Mouse (Mus musculus): ENCODE measurements around the gene Omt2b.
"Not testable (repeated sequence)": the region's sequence is repeated elsewhere in the genome, so short reads cannot be mapped to it uniquely, and the experiment has no call there.

Gene Omt2b

DNA sequence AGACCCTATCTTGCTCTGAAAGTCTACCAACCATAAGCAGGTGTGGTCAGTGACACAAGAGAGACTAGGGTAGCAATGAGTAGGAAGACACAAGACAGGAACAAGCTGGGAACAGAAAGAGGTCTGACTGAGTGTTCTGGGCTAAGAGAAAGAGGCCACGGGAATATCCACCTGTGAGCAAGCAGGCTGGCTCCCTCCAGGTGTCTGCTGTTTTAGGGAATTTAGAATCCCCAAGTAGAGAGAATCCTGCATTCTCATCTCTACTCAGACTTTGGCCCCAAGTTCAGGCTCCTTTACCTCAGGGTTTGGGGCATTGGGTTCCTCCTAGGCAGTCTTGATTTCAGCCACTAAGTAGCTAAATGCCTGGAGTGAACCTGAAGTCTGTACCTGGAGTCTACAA, at the start of gene Omt2b:
Gene Omt2b (plus strand): TSS at position 301 of the 400 bp plus-strand sequence.
- DNase-seq (ENCODE audit: low spot score): not testable (repeated sequence)

DNA sequence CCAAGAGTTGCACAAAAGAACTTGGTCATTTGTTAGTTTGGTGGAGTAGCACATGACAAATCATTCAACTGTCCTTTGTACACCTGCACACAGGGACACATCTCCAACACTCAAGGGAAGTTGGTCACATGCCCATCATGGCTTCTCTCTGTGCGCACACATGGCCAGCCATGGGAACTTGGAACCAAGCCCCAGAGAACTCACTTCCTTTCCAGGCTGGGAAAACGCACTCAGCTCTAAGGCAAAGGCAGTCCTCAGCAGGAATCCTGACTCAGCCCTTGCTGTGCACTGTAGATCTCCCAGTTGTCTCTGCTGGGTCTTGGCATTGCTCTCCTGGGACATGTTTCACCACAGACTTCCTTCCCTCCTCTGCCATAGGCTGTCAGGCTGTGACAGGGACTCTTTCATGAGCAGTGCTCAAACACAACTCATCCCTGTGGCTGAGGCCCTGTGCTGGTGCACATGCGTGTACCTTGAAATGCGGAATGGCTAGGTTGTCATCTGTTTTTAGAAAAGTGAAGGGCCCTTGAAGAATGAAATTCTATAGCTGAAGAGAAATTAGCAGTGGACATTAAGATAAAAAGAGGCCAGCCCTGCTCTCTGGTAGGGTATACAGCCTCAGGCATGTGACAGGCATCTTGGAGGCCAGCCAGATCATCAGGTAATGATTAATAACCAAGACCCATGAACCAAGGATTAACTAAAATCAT, 45.2 kb upstream of the Omt2b start:
- DNase-seq (ENCODE audit: low spot score): peak; percentile 51

DNA sequence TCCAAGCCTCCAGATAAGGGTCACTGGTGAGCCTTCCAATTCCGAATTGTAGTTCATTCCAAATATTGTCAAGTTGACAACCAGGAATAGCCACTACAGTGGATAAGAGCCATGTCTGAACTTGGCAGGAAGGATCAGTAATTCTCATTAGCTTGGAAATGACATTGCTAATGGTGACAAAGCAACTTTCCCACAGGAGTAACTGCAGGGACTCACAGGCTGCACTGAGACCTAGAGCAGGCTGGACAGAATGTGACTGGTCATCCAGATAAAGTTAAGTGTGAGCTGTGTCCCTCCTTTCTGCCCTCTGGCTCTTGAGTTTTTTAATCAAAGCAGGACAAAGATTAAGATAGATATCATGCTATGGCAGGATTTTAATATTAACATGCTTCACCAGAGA, 38.3 kb upstream of the Omt2b start:
- DNase-seq (ENCODE audit: low spot score): not testable (repeated sequence)

DNA sequence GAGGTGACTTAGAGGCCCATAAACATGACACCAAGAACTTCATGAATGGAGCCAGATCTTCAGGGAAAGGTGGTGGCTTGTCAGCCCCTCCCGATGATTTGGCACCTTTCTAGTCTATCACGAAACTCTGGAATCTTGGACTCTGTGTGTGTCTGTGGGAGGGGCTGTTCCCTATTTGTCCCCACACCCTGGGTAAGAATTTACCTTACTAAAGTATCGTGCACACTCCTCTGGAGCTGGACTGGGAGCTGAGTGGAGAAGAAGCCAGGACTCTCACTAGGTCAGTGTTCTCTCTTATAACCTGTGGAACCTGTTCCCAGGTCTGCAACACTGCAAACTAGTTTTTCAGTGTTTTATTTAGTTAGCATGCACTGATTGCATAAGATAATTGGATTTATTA, 37.7 kb upstream of the Omt2b start, which contains the start of gene Gm10639:
Gene Gm10639 (plus strand): TSS at position 201 of the 400 bp plus-strand sequence.
- DNase-seq (ENCODE audit: low spot score): not testable (repeated sequence)

DNA sequence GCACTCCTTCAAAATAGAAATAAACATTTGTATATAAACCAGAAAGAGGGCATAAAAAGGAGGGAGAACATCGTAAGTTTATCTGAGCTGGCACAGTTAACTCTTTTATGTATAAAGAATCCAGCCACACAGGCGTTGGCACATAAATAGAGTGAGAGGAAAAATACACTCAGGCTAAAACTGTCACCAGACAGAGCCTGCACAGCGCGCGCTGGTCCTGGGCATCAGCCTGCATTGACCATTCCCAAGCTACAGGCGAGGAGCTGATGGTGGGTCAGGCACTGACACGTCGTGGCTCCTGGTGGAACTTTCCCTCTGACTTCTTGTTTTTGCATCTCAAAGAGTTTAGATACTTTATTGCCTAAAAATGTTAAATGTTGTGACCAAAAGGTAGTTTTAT, 34.9 kb upstream of the Omt2b start:
- DNase-seq (ENCODE audit: low spot score): not testable (repeated sequence)

DNA sequence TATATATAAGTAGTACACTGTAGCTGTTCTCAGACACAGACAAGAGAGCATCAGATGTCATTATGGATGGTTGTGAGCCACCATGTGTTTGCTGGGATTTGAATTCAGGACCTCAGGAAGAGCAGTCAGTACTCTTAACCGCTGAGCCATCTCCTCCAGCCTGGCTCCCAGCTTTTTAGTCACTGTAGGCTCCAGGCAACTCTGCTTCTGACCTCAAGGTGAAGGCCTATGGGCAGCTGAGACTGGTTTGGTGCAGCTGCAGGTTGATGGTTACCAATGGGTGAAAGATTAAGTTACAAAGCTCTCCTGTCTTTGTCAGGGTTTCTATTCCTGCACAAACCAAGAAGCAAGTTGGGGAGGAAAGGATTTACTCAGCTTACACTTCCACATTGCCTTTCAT, 33.7 kb upstream of the Omt2b start:
- DNase-seq (ENCODE audit: low spot score): not testable (repeated sequence)

DNA sequence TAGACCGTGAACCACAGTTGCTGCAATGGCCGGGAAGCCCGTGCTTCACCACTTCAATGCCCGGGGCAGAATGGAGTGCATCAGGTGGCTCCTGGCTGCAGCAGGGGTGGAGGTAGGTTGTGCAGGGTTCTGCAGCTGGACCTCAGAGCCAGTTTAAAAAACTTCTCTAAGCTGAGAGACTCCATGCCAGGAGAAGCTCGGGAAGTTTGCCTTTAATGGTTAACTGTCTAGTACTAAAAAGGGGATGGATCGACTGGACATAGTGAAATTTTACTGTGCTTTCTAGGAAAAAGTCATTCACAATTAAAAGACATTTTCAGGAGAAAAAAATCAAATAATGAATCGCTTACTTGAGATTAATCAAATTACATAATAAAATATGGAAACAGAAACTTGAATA, 32.6 kb upstream of the Omt2b start:
- not testable (repeated sequence) for DNase-seq (ENCODE audit: low spot score)

DNA sequence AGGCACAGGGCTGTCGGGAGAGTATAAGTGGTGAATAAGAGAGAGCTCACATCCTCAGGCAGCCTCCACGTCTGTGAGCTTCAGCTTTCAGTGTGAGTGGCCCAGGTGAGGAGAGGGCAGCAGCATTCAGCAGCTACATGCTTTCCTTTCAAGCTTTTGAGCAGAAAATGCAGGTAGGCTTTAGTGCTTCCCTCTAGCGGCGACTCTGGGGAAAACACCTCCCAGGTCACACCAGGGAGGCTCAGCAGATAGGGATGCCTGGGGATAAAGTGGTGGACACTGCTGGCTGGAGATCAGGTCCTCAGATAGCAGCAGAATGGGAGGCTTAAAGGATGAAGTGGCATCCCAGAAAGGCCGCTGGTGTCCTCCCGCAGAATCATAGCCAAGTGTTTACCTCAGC, 31.3 kb upstream of the Omt2b start:
- DNase-seq (ENCODE audit: low spot score): peak; percentile 56

DNA sequence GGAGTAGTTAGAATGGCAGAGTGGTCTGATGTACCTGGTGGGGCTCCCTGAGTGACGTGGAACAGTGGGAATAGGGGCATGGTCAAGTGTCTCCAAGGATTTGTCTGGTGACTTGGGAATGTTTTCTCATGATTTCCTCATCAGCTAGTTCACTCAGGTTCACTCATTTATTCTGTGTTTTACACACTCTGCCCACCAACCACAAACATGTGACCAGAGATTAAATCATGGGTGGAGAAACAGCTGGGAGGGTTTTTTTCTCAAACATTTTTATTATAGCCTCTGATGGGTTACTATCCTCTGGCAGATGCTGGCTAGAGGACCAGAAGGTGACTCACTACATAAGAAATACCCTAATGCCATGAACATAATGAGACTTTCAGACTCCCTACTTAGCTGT, 29.2 kb upstream of the Omt2b start:
- no peak for DNase-seq (ENCODE audit: low spot score)

DNA sequence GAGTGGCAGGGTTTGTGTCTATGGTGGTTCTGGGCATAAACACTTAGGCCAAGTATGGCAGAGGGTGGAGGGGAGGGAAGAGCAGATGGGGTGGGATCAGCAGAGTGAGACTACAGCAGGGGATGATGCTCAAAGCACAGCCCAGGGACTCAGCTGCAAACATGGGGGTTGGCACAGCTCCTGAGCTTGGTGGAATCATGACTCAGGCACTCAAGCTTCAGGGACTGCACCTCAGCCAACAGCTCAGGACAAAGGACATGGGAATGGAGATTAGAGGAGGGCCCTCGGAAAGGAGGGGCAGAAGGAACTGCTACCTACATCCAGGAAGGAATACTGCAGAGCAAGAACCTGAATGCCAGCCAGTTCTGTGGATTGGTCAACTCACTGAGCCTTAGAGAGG, 28.2 kb upstream of the Omt2b start:
- DNase-seq (ENCODE audit: low spot score): not testable (repeated sequence)

DNA sequence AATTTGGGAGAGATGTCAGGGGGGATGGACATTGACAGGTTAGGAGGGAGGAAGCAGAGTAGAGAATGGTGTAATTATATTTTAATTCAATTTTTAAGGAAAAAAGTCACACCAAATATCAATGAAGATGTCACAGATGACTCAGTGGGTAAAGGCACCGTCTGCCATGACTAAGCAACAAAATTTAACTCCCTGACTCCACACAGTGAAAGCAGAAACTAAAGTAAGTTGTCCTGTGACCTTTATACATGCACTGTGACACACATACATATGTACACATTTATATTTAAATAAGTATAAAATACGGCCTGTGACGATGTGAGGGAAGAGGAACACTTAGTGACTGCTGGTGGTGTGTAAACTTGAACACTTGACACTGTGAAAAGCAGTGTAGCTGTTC, 19.3 kb upstream of the Omt2b start:
- DNase-seq (ENCODE audit: low spot score): not testable (repeated sequence)

DNA sequence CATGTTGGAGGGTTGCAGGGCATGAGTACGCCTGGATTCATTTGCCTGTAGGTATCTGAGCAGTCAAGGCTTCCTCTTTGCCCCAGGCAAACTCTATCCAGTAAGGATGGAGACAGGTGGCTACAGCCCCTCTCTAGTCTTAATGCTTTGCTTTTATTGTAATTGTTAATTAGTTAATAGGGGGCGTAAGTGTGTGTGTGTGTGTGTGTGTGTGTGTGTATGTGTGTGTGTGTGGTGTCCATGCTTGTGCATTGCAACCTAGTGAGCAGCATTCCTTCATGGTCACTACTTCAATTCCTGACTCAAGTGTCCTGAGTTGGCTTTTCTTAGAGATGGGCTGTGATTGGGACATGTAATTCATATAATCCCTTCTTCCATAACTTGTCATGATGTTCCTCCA, 12.7 kb upstream of the Omt2b start, which contains the start of gene Omt2a:
Gene Omt2a (minus strand): TSS at position 101 of the 400 bp plus-strand sequence.
- DNase-seq (ENCODE audit: low spot score): no peak

DNA sequence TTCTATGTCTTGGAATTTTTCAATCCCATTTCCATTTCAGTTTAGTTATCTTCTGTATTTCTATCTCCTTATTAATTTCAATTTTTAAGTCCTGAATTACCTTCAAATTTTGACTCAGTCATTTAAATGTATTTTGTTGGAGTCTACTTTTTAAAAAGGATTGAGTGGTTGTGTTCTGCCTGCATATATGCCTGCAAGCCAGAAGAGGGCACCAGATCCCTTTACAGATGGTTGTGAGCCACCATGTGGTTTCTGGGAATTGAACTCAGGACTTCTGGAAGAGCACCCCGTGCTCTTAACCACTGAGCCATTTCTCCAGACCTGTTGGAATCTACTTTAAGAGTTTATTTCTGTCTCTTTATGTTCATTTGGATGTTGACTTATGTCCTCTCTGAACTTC, 7.9 kb upstream of the Omt2b start:
- DNase-seq (ENCODE audit: low spot score): no peak

DNA sequence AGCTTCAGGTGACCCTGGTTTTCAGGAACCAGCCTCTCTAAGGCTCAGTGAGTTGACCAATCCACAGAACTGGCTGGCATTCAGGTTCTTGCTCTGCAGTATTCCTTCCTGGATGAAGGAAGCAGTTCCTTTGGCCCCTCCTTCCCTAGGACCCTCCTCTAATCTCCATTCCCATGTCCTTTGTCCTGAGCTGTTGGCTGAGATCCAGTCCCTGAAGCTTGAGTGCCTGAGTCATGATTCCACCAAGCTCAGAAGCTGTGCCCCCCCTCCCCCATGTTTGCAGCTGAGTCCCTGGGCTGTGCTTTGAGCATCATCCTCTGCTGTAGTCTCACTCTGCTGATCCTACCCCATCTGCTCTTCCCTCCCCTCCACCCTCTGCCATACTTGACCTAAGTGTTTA, 9.7 kb downstream of the Omt2b start:
- not testable (repeated sequence) for DNase-seq (ENCODE audit: low spot score)

DNA sequence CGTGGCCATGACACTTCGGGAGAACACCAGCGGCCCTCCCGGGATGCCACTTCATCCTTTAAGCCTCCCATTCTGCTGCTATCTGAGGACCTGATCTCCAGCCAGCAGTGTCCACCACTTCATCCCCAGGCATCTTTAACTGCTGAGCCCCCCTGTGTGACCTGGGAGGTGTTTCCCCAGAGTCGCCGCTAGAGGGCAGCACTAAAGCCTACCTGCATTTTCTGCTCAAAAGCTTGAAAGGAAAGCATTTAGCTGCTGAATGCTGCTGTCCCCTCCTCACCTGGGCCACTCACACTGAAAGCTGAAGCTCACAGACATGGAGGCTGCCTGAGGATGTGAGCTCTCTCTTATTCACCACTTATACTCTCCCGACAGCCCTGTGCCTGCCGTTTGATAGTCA, 12.9 kb downstream of the Omt2b start:
- DNase-seq (ENCODE audit: low spot score): peak; percentile 26

DNA sequence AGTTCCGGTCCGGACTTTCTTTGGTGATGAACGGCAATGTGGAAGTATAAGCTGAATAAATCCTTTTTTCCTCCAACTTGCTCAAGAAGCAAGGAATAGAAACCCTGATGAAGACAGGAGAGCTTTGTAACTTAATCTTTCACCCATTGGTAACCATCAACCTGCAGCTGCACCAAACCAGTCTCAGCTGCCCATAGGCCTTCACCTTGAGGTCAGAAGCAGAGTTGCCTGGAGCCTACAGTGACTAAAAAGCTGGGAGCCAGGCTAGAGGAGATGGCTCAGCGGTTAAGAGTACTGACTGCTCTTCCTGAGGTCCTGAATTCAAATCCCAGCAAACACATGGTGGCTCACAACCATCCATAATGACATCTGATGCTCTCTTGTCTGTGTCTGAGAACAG, 15.1 kb downstream of the Omt2b start:
- DNase-seq (ENCODE audit: low spot score): not testable (repeated sequence)

DNA sequence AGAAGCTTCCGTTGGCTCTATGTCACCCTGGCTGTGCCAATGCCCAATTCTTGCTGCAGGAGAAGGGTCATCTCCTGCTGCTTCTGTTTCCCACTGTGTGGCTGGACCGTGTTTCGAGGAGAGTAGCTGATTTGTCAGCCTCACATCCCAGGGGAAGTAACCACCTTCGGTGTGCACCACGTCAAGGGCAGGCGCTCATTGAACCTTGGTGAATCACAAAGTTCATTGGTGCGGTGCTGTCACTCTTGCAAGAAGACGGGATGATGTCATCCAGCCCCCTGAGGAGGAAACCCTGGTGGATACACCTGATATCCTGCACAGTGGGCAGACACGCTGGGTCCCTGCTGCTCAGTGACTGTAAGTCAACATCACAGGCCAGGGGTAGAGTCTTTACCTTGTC, 15.7 kb downstream of the Omt2b start:
- not testable (repeated sequence) for DNase-seq (ENCODE audit: low spot score)

DNA sequence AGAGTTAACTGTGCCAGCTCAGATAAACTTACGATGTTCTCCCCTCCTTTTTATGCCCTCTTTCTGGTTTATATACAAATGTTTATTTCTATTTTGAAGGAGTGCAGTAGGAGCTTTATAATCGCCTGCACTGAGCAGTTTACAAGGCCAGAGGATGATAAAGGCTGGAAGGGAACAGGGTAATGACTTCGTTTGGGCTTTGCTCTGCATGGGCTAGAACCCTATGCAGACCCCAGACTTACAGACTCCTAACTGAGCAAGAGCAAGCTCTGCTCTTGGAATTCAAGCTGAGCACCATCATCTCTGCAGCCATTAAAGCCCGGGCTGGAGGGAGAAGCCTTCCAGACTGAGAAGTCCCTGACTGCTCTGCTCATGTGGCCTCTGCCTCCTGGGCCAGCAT, 17.8 kb downstream of the Omt2b start:
- not testable (repeated sequence) for DNase-seq (ENCODE audit: low spot score)

DNA sequence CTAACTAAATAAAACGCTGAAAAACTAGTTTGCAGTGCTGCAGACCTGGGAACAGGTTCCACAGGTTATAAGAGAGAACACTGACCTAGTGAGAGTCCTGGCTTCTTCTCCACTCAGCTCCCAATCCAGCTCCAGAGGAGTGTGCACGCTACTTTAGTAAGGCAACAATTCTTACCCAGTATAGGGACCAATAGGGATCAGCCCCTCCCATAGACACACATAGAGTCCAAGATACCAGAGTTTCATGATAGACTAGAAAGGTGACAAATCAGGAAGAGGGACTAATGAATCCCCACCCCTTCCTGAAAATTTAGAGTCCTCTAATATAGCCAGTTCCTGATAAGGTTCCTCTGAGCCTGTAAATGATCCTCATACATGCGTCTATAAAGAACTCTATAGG, 19.6 kb downstream of the Omt2b start:
- peak; percentile 22 for DNase-seq (ENCODE audit: low spot score)

DNA sequence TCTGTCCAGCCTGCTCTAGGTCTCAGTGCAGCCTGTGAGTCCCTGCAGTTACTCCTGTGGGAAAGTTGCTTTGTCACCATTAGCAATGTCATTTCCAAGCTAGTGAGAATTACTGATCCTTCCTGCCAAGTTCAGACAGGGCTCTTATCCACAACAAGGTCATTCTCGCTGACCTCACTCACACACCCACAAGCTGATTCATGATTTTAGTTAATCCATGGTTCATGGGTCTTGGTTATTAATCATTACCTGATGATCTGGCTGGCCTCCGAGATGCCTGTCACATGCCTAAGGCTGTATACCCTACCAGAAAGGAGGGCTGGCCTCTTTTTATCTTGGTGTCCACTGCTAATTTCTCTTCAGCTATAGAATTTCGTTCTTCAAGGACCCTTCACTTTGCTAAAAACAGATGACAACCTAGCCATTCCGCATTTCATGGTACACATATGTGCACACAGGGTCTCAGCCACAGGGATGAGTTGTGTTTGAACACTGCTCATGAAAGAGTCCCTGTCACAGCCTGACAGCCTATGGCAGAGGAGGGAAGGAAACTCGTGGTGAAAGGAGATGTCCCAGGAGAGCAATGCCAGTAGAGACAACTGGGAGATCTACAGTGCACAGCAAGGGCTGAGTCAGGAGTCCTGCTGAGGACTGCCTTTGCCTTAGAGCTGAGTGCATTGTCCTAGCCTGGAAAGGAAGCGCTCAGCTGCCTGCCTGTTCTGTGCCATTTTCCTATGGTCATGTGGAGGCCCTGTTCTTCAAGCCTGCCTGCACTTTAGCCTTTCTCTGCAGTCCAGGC, 21.0 kb downstream of the Omt2b start:
- DNase-seq (ENCODE audit: low spot score): peak; percentile 59

DNA sequence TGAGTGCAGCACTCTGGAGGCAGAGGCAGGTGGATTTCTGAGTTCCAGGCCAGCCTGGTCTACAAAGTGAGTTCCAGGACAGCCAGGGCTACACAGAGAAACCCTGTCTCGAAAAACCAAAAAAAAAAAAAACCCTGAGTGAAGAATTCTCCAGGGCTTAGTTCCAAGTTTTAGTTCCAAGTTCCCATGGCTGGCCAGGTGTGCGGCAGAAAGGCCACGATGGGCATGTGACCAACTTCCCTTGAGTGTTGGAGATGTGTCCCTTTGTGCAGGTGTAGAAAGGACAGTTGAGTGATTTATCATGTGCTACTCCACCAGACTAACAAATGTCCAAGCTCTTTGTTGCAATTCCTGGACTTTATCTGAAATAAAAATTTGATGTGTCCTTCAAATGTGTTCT, 21.8 kb downstream of the Omt2b start:
- DNase-seq (ENCODE audit: low spot score): not testable (repeated sequence)

DNA sequence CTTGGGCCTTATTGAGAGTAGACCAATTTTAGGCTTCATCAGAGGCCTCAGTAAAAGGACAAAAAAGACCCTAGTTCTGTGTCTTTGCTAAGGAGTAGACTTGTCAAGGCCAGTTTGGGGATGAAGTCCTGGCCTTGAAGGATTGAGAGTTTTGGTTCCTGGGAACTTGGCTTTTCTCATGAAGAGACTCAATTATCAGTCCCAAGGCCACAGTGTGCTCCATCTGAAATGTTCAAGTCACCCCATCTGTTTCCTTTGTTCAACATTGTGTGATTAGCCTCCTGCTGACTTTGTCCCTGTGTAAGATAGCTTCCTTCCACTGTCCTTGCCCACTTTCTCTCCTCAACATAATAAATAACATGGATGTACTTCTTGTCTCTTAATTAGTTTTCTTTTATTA, 22.6 kb downstream of the Omt2b start:
- not testable (repeated sequence) for DNase-seq (ENCODE audit: low spot score)

DNA sequence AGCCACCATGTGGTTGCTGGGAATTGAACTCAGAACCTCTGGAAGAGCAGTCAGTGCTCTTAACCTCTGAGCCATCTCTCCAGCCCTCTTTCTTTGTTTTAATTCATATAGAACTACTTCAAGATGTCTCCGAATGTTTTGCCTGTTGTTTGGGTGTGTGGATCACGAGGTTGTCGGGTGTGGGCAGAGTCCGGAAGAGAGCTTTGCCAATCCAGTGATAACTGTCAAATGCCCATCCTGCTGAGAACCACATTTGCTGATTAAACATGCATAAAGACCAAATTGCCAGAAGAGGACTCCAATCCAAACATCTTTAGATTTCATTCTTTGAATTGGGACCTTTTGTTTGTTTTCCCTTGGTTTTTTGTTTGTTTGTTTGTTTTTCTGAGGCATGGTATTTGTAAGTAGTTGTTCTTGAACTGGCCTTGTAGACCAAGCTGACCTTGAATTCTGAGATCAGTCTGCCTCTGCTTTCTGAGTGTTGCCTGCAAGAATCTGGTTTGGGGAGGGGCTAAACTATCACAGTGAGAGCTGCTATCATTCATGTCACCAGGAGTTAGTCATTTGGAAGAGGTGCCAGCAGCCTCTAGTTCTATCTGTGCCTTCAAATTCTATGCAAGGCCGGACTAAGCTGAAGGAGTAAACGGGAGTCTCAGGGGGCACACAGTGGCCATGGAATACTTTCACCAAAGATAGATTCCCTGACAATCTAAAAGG, 24.3 kb downstream of the Omt2b start:
- DNase-seq (ENCODE audit: low spot score): no peak

Data from urinary bladder, postnatal 14 days (tissue).